Mouse (Mus musculus) left cerebral cortex, adult 2 months (tissue): ENCODE measurements at regions not wholly inside any gene's neighbourhood (a gene's known extent, or its start where the extent isn't known, plus 50 kb on each side); places are given as distances from the start of the nearest gene placed in this dataset.

ENCODE experiments used
- DNase-seq, 2 experiments: peaks; one replicate each; pipeline ENCODE4 v3.0.0; 2021 to 2022; ENCODE audit warnings: low spot score in 2 of 2, mixed read lengths in 1 of 2; ENCODE audit errors: extremely low spot score in 1 of 2
- H3K27ac ChIP-seq: fragments of 200-600 bp; 2 replicates; pipeline ENCODE4 v1.8.1; 2022
- H3K4me3 ChIP-seq: fragments of 200-600 bp; 2 replicates; pipeline ENCODE4 v1.8.1; 2022
- CTCF ChIP-seq: fragments of 200-600 bp; IDR thresholded peaks from 2 replicates; pipeline ENCODE4 v1.8.1; 2022; ENCODE audit warnings: antibody characterized with exemption, mild to moderate bottlenecking, moderate library complexity
- intact Hi-C: fragments of 180-260 bp; cut with DNase I; formaldehyde crosslinking; loops from one replicate; pipeline ENCODE4 v1.15.1; 2025

DNA sequence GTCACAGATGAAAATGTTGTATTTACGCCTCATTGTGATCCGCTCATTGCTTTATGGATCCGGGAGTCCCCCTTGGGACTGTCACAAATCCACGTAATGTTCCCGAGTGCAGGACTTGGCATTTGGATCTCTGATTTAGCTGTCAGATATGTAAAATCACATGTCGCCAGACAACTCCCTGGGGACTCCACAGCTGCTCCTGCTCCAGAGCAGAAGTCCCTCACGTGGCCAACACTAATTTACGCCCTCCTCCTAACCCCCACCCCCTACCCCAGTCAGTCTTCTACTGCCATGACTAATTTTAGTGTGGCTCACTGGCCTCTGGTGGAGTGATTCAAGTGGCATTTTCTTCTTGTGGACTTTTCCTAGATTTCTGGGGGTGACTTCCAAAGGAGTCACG, 348.9 kb downstream of the Cd83 start:
- DNase-seq = no peak
- TF ChIP-seq CTCF = no peak
- intact Hi-C loops = no loop called here
- no peak overlapping the region for H3K27ac ChIP-seq
- no peak overlapping the region for H3K4me3 ChIP-seq

DNA sequence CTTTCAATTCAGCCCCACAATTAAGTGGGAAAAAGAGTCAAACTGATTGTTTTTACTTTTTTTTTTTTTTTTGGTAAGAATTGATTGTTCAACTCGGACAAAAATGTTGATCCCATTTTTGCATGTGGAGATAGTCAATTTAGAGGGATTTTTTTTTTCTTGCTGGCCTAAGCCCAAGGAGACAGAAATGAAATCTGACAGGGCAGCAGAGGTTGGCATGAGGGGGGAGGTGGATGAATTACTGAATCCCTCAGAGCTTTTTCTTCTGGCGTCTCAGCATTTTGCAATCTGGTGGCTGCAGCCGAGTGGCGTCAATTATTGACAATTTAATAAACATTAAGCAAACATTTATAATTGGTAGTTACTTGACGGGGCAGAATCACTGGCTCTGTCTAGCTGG, 356.6 kb downstream of the Cd83 start:
- H3K4me3 ChIP-seq = no peak overlapping the region
- intact Hi-C loops = no loop called here
- no peak for TF ChIP-seq CTCF
- no peak overlapping the region for H3K27ac ChIP-seq
- DNase-seq = no peak

DNA sequence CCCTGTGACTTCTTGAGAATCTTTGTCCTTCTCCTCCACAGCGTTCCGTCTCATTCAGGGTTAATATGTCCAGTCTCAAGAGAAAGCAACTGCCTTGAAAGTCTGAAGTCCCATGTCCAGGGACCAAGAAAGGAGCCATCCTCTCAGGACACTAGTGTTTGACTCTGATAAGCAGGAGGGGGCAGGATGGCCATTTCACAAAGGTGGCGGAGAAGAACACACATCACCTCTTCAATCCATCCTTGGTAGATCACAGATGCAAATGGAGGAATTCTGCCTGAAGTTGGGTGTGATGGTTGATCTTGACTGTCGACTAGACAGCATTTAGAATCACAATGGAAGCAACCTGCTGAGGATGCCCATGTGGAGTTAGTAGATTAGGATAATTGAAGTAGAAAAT, 360.9 kb downstream of the Cd83 start:
- intact Hi-C loops = no loop called here
- TF ChIP-seq CTCF = no peak
- no peak for DNase-seq
- Histone ChIP-seq H3K4me3 (no peak overlapping the region), H3K27ac (no peak overlapping the region)

DNA sequence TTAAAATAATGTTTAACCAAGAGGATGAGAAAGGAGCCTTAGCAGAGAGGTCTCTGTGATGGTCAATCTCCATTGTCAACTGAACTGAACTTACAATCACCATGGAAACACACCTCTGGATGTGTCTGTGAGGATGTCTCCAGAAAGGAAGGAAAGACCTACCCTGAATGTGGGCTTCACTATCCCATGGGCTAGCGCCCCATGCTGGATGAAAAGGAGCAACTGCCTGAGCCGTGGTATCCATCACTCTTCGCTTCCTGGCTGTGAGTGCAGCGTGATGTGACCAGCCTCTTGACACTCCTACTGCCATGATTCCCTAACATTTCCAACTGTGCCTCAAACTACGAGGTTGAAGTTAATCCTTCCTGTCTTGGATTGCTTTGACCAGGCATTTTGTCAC, 363.3 kb downstream of the Cd83 start:
- no peak for TF ChIP-seq CTCF
- DNase-seq = no peak
- intact Hi-C loops = no loop called here

DNA sequence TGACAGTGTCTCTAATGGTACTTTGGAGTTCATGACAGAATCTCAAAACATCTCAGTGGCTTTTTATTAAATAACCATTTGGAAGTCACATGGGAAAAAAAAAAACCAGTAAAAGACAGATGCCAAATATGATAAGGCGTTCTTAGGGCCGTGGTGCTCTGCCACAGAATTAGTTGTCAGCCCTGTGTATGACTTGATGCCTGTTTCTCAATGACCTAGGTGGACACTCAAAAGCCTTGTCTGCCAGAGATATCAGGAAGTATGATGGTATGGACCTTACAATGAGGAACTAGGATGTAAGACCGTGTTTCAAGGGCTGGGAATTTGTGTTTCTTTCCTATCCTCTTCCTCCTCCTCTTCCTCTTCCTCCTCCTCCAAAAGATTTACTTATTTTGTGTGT, 364.9 kb downstream of the Cd83 start:
- no peak for DNase-seq
- H3K4me3 ChIP-seq = no peak overlapping the region
- TF ChIP-seq CTCF = no peak
- intact Hi-C loops = no loop called here
- H3K27ac ChIP-seq = no peak overlapping the region

More for the DNA sequence above, 363.3 kb downstream of the Cd83 start:
- Histone ChIP-seq H3K4me3 (no peak overlapping the region), H3K27ac (no peak overlapping the region)

DNA sequence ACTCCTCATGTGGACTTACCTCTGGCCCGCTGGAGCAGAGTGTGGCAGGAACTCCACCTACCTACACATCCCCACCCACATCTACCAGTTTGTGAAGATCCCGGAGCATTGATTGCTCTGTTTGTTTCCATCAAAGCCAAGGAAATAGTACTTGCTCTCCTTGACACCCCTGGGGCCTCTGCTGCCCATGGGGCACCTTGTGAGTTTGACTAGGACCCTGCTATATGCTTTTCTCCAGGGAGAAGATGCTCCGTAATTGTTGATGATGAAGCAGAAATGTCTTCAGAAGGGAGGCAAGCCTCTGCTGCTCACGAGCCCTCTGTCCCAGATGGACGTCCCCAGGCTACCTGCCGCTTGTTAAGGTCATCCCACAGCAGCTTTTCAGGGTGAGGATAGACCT, 367.0 kb downstream of the Cd83 start:
- intact Hi-C loops = no loop called here
- no peak for TF ChIP-seq CTCF
- Histone ChIP-seq H3K4me3 (no peak overlapping the region), H3K27ac (no peak overlapping the region)
- no peak for DNase-seq

DNA sequence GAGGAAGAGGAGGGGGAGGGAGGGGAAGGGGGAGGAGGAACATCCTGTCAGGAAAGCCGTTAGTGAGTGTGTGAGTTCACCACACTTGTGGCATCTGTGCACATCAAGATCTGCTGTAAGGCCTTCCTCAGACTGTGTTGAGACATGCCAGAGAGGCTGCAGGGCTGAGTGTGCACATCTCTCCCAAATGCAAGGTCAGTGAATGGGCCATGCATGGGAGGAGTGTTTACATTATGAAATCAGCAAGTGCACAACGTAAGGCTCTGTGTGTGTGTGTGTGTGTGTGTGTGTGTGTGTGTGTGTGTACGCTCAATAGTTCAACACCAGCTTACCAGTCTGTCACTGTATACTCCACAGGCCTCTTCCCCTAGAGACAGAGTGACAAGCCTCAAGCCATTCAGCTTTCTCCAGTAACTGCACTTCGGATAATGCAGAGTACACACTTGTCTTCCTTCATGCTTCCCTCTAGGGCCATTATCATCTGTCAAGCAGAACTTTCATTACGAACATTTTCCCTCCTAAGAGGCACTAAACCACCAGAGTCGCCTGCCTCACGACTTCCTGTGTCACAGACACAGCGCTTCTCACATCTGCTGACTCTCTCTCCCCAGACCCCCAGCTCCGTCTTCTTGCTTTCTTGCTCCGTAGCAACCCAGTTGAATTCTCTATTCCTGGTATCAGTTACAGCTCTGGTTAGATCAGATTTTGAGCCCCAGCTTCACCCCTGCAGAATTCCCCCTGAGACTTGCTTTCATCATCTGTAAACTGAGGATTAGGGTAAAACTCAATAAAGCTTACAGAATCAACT, 368.4 kb downstream of the Cd83 start:
- DNase-seq = no peak
- TF ChIP-seq CTCF = no peak
- intact Hi-C loops = no loop called here
- Histone ChIP-seq H3K4me3 (no peak overlapping the region), H3K27ac (no peak overlapping the region)

DNA sequence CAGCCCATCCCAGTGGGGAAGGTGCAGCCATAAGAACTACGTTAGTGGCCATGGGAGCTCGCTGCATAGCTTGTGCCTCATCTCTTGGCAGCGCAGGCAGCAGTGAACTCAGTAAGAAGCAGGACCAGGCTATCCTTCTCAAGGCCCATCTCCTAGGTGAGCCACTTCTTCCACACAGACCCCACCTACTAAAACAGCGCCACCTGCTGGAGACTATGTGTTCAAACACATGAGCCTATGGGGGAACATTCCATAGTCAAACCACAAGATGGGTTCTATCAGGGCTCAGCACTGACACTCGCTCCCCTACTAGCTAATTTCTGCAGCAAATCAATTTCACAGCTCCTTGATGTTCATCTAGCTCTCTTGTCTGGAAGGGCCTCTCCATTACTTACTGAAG, 369.2 kb downstream of the Cd83 start:
- DNase-seq = no peak

DNA sequence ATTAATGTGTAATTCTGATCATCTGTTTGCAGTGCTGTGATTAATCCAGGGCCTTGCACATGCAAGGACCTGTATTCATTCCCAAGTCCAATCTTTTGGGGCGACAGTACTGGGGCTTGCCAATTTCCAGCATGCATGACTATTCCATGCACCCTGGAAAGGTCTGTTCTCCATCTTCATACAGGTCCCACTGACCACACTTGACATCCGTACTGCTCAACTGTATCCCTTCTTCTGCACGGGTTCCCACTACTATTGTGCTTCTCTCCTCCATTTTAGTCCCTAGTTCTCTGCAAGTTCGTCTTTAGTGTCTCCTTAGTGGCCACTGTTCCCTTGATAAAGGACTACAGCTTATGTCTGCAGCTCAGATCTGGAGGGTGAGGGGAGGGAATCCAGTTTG, 371.4 kb downstream of the Cd83 start:
- DNase-seq = no peak
- no peak overlapping the region for H3K4me3 ChIP-seq
- intact Hi-C loops = no loop called here
- no peak overlapping the region for H3K27ac ChIP-seq
- TF ChIP-seq CTCF = no peak

More for the DNA sequence above, 369.2 kb downstream of the Cd83 start:
- TF ChIP-seq CTCF = peak; percentile 11
- H3K27ac ChIP-seq = no peak overlapping the region
- no peak overlapping the region for H3K4me3 ChIP-seq
- intact Hi-C loops = no loop called here

DNA sequence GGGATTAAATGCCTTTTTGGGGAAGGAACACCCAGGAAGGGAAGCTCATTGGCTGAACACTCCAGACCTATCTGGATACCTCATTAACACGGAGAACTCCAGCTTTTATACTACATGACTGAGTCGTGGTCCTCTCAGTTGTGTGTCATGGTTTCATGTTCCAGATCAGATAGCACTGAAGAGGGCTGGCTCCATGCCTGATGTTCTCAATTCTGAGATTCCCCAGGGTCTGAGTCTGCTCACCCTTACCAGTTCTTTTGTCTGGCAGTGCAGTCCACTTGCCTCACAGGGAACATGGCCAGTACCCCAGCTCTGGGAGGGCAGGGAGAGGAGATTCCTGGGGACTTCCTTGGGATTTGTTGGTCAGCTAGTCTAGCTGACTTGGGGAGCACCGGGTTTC, 372.0 kb downstream of the Cd83 start:
- Histone ChIP-seq H3K27ac (no peak overlapping the region), H3K4me3 (no peak overlapping the region)
- intact Hi-C loops = no loop called here
- TF ChIP-seq CTCF = no peak
- no peak for DNase-seq

DNA sequence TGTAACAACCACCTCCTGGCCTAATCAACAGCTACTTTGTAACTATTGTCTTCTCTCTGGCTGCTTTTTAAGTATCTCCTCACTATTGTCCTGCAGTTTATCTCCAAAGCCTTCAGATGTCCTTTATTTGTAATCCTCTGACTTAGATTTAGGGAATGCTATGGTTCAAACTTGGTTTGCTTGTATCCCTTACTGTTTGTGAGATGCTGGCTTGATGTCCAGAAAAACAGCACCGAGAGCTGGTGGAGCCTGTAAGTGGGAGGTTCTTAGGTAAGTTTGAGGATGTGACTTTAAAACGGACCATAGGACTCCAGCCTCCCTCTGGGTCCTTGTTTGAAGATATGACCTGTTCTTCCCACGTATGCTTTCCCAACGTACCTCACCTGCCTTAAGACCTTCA, 372.7 kb downstream of the Cd83 start:
- no peak for DNase-seq
- intact Hi-C loops = no loop called here
- no peak for TF ChIP-seq CTCF
- no peak overlapping the region for H3K27ac ChIP-seq
- H3K4me3 ChIP-seq = no peak overlapping the region

DNA sequence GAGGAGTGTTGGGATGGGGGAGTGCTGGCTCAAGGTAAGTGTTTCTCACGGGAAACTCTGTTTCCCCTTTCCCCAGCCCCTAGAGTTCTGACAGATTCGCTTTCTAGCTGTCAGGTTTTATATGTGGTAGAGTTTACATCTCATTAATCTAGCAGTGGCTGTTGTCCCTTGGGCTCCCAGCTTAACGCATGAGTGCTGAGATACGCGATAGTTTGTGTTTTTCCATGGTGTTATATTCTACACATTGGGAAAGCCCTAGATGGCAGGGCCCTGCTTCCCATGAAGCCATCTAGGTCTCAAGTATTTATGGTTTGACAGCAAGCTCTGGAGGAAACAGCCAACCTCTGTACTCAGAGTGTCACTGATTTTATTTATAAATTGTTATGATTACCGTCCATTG, 373.8 kb downstream of the Cd83 start:
- DNase-seq = no peak
- intact Hi-C loops = no loop called here

DNA sequence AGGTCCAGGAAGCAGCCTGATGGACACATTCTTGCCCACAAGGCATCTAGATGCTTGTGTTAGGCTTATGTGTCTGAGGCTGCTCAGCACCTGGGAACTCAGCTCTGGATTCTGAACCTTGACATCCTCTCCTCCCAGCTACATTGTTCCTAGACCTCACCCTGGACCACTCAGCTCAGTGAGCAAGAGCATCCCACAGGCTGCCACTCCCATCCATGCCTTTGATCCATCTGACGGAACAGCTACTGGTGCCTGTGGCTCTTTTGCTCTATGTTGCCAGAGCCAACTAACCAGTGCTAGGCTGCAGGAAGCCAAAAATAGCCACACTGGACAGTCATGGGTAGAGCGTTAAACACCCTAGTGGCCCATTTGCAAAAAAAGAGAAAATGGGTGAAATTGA, 374.8 kb downstream of the Cd83 start:
- no peak for TF ChIP-seq CTCF
- Histone ChIP-seq H3K27ac (no peak overlapping the region), H3K4me3 (no peak overlapping the region)
- no peak for DNase-seq
- intact Hi-C loops = no loop called here

More for the DNA sequence above, 373.8 kb downstream of the Cd83 start:
- H3K4me3 ChIP-seq = no peak overlapping the region
- H3K27ac ChIP-seq = no peak overlapping the region
- TF ChIP-seq CTCF = no peak
